Mouse (Mus musculus) fibroblast of lung, adult 2 months (primary cell): ENCODE measurements around the gene Gpr62.

Source experiments
- DNase-seq: peaks from one replicate; pipeline ENCODE4 v3.0.0-alpha.2; 2011; ENCODE audit warnings: low read depth

Gene Gpr62

DNA sequence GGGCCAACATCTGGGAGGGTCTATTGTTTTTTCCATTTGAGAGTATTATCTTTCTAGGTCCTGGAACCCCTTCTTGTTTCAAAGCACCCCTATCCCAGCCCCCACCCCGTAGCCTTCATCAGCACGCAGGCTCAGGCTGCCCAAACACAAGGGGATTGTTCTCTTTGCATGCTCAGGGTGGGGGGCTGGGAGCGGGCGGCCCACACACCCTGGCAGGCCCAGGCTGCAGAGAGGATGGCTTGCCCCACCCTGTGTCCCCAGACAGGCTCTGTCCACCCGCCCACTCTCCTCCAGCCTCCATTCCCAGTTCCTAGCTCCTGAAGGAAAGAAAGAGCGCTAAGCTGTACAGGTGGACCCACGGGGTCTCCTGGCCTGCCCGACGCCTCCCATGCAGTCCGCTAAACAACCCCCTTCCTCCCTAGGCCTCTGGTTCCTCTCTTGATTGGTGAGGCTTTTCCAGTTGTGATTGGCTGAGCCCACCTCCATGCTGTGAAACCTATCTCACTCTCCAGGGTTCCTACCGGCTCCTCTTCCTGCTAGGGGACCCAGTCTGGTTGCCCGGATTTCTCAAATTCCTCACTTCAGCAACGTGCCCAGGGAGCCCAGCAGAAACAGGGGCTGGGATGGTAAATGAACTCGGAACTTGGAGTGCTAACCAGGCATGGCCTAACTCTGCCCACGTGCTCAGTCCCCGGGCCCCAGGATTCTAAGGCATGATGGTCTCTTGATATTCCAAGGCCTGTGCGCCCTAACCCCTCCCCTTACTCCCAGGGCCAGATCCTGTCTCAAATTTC, 10.7 kb downstream of the Gpr62 start:
- DNase-seq, result no peak

DNA sequence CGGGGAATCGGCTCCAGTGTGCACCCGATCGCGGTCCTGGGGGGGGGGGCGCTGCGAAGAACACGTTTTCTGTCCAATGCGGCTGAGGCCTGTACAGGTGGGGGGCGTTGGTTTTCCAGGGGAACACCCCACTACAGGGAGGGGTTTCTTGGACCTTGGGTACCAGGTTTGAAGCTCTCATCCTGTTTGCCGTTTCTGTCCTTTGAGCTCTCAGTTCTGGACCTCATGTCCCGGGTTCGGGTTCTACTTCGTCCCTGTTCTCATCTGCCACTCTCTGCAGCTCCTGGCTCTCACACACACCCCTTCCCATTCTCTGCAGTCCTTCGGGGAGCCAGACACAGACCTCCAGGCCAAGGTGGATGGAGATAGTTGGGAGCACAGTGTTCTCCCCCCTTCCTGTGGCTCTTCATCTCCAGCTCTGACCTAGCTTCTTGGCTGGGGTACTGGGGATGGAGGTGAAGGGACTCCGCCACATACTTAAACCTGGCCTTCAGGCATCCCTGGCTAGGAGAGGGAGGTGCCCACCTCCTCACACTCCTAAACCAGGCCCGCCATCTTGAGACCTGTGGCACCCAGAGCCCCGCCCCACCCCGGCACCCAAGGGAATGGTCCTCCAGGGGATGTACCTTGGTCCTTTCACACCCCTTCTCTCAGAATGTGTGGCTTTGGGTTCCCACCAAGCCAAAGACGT, 11.5 kb downstream of the Gpr62 start:
- no peak for DNase-seq

DNA sequence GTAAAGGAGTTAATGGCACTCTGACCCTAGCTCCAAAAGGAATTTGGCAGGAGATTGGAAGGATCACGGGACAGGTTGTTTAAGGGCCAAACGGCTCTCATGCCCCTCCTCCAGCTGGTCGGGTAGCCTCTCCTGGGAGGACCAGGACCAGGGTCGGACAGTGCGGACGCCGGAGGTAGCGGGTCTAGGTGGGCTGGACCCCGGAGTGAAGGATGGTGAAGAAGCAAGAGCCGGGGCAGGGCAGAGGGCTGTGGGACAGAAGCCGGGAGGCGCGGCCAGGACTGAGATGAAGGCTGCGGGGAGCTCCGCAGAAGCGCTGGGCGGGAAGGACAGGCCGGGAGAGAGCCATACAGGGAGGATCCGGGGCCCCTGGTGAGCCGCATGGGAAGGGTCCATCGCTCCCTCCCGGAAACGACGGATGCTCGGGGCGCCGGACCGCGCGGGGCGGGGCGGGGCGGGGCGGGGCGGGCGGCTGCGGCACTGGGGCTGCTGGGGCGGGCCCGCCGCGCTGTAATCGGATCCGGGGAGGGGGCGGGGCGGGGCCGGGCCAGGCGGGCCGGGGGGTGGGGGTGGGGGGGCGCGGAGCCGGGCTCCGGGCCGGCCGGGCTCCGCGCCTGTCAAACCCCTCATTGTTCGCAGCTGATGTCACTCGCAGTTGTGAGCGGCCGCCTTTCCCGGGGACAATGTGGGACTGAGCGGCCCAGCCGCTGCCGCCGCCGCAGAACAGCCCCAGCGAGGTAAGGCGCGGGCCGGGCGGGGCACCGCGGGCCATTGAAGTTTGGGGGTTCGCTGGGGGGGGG, 12.3 kb downstream of the Gpr62 start, which contains the start of gene Pcbp4:
TSS of gene Pcbp4 (plus strand) at position 21 of the 800 bp plus-strand sequence.
- DNase-seq, result no peak

DNA sequence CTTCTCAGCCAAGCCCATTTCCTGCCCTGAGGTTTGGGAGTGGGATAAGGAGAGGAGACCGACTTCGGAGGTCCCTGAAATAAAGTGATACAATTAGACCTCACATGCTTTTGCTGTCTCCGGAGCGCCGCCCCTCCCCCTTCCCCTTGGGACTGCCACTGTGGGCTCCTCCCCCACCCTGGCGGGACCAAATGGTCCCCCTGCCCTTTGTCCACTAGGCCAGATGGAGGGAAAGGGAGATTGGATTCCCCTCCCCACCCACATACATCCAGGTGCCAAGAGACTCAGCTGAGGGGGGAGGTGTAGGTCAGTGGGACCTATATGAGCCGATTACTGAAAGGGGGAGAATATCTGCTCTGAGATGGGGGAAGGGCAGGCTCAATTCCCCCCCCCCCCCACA, 12.9 kb downstream of the Gpr62 start:
- no peak for DNase-seq

DNA sequence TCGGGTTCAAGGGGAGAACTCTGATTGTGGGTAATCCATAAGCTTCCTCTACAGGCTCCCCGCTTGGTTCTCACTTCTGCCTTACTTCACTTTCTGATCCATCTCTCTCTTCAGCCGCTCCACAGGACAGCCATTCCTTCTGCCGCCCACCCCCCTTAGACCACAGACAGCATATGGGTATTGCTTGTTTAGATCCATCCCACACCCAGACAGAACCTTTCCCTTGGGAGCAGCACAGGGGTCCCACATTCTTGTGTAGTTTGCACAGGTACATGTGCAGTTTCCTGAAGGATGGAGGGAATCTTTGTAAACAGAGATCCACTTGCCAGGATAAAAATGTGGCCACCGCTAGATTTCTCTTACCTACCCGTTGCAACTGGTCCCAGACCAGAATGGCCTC, 13.4 kb downstream of the Gpr62 start:
- no peak for DNase-seq

DNA sequence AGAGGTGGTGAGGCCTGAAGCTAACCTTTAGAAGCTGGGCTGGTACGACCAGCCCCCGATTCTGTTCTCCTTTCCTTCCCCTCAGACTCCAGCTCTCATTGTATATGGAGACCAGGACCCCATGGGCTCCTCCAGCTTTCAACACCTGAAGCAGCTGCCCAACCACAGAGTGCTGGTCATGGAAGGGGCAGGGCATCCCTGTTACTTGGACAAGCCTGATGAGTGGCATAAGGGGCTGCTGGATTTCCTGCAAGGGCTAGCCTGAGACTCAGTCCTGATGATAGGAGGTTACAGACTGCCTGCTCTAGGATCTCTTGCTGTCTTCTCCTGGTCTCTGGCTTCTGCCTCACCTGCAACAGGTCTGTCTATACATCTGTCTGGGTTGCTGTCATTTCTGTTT, 13.8 kb downstream of the Gpr62 start:
- DNase-seq, result no peak

DNA sequence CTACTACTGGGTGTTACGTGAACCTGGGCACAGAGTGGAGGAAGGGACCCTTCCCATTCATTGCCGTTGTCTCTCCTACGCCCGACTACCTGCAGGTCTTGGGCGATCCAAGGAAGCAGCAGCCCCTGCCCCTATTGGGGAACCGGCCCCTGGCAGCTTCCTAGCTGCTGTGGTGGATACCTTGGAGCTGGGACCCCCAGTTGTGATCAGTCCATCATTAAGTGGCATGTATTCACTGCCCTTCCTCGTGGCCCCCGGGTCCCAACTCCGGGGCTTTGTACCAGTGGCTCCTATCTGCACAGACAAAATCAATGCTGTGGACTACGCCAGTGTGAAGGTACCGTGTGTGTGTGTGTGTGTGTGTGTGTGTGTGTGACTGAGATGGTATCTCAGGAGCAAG, 14.4 kb downstream of the Gpr62 start:
- no peak for DNase-seq

DNA sequence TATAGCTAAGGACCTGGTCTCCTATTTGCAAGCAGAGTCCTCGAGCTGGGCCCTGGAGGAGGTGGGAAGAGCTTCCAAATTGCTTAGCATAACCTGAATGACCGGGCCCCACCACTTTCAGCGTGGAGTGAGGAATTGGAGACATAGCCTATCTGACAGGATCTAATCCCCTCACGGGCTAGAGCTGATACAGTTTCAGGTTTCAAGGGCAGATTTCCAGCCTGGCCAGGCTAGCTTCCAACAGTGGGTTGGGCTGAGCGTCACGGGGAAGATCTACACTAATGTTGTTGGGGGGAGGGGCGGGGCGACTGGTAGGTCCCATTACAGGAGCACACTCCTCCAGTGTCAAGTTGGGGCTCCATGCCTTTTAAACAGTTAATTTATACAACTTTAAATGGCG, 15.1 kb downstream of the Gpr62 start:
- DNase-seq, result no peak

DNA sequence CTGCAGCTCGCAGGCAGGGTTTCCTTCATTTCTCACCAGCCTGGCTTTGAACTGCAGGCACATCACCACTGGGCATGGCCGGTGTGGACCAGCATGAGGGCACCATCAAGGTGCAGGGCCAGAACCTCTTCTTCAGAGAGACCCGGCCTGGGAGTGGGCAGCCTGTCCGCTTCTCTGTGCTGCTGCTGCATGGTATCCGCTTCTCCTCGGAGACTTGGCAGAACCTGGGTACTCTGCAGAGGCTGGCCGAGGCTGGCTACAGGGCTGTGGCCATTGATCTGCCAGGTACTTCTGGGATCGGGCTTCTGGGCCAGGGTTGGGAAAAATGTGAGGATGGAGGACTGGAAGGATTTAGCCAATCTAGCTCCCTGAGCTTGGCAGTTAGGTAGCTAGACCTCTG, 15.8 kb downstream of the Gpr62 start:
- no peak for DNase-seq

DNA sequence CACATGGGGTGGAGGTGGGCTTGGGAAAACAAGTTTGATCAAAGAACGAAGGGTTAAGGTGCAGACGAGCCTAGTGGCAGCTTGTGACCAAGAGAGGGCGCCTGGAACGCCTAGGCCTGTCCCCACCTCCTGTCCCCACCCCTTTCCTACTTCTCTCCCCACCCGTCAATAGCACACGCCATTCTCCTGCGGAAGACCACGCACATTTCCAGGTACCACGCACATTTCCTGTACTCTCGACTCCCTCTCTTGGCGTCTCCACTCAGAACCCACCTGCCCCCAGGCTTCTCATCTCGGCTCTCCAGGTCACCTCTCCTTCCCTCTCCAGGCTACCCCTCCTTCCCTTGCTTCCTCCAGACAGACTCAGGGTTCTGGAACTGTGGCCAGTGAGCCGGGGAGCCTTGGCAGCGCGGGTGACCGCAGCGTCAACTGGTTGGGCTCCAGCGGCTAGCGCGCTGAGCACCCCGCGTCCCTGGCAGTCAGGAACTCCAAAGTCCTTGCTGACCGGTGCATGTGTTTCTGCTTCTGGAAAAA, 17.2 kb downstream of the Gpr62 start:
- peak; percentile 81 for DNase-seq

DNA sequence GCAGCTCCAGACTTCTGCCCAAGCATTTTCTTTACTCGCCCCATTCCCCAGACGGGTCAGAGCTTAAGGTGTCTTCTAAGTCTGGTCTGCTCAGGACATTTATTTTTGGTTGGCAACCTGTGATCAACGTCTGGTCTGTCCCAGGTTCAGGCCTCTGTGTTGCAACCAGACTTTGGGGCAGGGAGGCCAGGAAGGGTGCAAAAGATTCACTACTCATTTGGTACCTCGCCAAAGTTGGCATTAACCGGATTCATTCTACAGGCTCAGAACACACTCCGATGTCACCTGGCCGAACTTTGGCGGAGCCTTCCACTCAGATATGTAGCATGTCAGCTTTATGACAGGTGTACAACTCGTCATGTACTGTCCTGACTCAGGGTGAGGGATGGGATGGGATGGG, 17.8 kb downstream of the Gpr62 start:
- no peak for DNase-seq

DNA sequence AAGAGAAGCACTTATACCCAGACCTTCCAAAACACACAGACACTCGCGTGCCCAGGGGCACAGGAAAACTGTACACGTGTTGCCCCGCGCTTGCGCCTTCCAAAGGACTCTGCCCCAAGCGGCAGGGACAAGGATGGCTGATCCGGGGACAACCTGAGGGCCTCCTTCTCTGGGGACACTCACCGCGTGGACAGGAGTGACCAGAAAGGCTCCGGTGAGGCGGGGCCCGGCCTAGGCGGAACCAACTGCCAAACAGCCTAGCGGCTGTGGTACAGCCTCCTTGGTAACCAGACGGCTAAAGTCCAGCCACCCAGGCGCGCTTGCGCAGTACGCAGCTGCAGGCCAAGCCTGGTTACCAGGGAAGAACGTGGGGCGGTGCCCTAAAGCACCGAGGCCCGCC, 18.4 kb downstream of the Gpr62 start, which contains the start of the genes Abhd14b and Abhd14a:
TSS of gene Abhd14b (plus strand) at position 112 of the 400 bp plus-strand sequence.
TSS of gene Abhd14a (minus strand) at position 331 of the 400 bp plus-strand sequence.
- DNase-seq, result peak; percentile 91

DNA sequence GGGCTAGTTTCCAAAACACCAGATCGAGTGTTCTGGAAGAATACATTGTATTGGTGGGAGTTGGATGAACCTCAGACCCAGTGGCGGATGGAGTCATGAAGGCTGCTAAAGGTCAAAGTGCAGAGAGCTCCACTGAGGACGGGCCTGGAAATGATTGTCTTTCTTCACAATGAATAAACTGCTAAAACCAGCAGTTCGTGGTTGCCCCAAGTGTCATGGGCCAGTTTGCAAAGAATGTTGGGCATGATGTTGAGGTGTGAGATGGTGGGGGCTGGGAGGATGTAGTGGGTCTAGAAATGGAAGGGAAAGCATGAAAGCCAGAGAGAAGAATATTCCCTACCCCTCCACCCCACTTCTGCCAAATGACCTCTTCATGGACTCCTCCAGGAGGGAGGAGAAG, 20.9 kb downstream of the Gpr62 start:
- DNase-seq, result no peak

DNA sequence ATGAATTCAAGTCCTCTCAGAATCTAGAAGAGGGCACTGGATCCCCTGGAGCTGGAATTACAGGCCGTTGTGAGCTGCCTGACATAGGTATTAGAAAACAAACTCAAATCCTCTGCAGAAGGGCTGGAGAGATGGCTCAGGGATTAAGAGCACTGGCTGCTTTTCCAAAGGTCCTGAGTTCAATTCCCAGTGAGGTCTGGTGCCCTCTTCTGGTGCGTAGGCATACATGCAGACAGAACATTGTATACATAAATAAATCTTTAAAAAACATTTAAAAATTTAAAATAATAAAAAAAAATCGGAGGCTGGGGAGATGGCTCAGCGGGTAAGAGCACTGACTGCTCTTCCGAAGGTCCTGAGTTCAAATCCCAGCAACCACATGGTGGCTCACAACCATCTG, 23.1 kb downstream of the Gpr62 start:
- no peak for DNase-seq

DNA sequence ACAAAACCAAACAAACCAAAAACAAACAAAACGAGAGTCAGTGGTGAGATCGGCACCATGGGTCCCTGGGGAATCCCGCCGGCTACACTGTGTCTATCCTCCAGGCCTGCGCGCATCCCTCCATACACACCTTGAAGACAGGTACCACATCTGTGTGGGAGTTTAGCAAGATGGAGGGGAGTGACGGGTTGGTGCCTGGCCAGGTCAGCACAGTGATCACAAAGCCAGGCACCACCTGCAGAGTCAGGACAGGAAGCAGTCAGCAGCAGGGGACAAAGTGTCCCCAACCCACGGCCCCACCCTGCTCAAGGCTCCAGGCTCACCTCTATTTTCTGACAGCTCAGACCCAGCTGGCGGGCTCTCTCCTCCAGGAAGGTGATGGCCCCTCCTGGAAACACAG, 29.2 kb downstream of the Gpr62 start:
- DNase-seq, result no peak

DNA sequence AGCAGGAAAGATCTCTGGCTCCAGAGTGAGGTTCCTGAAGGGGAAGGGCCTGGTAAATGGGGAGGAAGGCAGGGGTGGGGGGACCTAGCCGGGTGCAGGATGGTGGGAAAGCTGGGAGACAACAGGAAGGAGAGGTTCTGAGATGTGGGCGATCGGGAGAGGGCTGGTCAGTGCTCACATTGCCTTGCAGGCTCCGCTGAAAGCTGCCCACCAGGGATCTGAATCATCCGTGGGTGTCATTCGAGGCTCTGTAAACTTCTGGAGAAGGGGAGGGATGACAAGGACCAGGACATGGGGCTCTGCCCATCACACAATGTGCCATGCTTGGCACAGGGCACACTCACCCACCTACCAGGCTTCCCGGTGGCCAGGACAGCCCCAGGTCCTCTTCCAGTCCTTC, 32.3 kb downstream of the Gpr62 start:
- no peak for DNase-seq

DNA sequence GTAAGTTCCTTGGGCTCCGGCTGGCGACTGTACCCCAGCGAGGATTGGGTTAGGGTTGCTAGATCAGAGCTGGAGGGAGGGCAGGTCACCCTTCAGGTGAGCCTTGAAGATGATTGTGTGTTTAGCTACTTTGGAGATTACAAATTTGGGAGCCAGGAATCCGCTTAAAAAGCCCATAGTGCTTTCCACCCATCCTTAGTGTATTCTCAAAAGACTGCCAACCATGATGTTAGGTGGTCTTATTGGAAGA, 35.8 kb downstream of the Gpr62 start:
- DNase-seq, result no peak

DNA sequence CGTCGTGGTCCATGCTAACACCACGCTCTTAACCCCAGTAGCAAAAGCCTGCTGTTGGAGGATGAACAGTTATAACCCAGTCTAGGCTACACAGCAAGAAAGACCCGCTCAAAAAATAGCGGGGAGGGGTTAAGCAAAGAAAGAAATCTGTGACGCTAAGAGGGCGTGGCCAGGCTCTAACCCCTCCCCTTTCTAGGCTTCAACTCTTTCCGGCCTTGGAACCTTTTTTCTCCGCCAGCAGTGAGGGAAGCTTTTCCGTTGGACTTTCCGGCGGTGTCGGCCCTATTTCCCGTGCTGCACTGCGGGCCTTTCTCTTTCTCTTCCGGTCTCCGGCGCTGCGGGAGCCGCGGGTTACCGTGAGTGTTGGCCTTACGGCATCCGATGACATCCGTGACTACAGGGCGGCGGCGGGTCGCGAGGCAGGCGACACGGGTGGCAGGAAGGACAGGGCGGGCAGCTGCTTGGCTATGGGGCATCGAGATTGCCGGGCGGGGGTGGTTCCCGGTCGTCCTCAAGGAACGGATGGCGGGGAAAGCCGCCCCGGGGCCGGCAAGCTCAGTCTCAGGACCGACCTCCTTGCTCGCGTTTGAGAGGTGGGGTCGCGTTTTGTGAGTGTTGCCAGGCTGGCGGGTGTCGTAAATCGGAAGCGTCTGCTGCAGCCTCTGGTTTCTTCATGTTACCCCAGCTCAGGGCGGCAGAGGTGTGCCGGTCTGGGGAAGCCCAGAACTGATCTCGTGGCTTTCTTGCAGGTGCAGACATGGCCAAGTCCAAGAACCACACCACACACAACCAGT, 36.3 kb downstream of the Gpr62 start, which contains the start of gene Rpl29:
TSS of gene Rpl29 (plus strand) at position 234 of the 794 bp plus-strand sequence.
- DNase-seq, result peak; percentile 86

DNA sequence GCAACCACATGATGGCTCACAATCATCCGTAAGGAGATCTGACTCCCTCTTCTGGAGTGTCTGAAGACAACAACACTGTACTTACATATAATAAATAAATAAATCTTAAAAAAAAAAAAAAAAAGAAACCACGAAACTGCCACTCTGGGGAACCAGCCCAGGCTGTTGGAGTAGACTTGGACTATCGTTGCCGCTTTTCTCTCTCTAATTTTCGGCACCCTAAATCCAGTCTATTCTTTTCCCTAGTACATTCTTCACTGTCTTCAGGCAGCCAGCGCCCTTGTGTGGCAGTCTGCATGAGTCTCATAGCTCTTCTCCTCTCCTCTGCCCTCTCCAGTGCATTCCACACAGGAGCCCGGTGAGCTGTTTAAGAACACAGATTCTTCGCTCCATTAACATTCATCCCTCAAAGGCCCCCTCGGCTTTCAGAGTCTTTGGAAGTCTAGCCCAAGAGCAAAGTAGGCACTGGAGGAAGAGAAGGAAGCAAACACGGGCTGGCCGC, 37.0 kb downstream of the Gpr62 start:
- no peak for DNase-seq

DNA sequence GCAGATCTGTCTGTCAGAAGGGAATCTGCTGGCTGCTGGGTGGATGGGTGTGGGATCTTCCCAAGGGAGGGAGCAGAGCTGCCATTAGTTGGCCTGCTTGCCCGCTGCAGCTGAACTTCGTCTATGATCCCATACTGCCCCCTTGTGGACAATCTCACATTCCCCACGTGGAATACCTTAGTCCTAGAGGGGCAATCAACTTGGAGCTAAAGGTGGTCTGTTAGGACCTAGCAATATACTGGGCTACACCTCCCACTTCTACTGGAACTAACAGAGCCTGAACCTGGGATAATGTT, 43.9 kb downstream of the Gpr62 start:
- no peak for DNase-seq

DNA sequence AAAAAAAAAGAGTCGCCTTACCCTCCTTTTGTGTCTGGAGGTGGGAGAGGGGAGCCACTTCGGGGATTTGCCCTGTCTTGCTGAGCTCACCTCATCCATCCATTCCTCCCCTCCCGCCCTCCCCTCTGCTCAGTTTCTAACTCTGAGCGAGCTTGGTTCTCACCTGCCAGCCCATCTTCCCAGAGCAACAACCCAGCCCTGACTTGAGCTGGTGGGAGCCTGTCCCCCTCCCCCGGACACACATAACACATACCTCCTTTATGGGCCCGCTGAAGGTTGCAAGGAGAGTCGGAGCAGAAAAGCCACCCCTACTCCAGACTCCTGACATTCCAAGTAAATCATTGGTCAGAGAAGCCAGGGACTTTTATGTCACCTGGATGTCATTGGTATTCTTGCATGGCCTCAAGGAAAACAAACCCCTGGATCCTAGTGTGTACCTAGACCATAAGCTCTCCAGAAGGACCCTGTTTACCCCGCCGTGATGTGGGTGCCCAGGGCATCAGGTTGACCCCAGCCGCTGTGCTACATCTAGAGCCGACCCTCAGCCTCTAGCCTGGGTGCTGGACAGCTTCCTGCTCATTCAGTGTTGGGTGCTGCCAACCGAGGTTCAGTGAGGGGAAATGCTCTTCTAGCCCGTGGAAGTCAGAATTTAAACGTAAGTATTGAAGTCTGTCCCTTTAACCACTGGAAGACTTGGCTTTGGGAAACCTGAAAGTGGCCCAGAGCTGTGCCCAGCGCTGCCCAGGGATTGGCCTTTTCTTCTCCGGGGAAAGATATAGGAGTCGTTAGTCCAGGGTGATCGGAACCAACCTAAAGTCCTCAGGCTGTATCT, 44.5 kb downstream of the Gpr62 start:
- no peak for DNase-seq
